Mouse (Mus musculus) thymus, adult 2 months (tissue): Measurements from ENCODE around the gene Stk40.

Experiments
- CTCF ChIP-seq: fragments of 200-500 bp; IDR thresholded peaks from 2 replicates; pipeline ENCODE4 v1.5.1; 2012; ENCODE audit warnings: mild to moderate bottlenecking, control low read depth, low read length, moderate library complexity, borderline replicate concordance; ENCODE audit not compliant: control insufficient read depth, poor library complexity, insufficient read depth; ENCODE audit errors: extremely low read depth
- POLR2A ChIP-seq: fragments of 200-500 bp; IDR thresholded peaks from 2 replicates; pipeline ENCODE4 v1.6.1; 2012; ENCODE audit warnings: mild to moderate bottlenecking, low read length, control low read depth, moderate library complexity; ENCODE audit not compliant: control insufficient read depth, poor library complexity, insufficient read depth; ENCODE audit errors: extremely low read depth

DNA sequence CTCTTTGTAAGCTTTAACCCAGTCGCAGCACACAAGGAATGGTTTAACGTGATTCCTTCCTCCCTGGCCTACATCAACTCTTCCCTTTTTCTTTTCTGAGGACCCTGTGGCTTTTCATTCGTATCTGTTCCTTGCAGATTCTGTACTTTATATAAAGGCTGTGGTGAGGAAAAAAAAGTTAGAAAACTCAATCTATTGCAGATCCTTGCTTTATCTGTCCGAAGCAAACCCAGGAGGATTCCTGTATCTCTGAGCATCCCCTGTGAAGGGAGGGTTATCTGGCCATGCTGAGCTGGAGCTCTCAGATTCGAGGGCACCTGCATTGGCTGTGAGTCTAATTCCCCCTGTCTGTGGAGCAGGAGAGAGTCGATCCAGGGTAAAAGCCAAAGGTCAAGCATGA lies 34.9 kb upstream of the Stk40 start:
- TF ChIP-seq CTCF (no peak), POLR2A (no peak)
